Mouse (Mus musculus) cortical plate, adult 2 months (tissue): Measurements from ENCODE around the gene Ncaph.

ENCODE experiments used
- CTCF ChIP-seq: fragments of 200-500 bp; IDR thresholded peaks from 2 replicates; pipeline ENCODE4 v1.5.1; 2011; ENCODE audit warnings: mild to moderate bottlenecking, control low read depth, low read length; ENCODE audit not compliant: insufficient read depth; ENCODE audit errors: extremely low read depth
- POLR2A ChIP-seq: fragments of 200-500 bp; IDR thresholded peaks from 2 replicates; pipeline ENCODE4 v1.6.1; 2011; ENCODE audit warnings: mild to moderate bottlenecking, low read length, control low read depth; ENCODE audit not compliant: insufficient read depth; ENCODE audit errors: extremely low read depth

DNA sequence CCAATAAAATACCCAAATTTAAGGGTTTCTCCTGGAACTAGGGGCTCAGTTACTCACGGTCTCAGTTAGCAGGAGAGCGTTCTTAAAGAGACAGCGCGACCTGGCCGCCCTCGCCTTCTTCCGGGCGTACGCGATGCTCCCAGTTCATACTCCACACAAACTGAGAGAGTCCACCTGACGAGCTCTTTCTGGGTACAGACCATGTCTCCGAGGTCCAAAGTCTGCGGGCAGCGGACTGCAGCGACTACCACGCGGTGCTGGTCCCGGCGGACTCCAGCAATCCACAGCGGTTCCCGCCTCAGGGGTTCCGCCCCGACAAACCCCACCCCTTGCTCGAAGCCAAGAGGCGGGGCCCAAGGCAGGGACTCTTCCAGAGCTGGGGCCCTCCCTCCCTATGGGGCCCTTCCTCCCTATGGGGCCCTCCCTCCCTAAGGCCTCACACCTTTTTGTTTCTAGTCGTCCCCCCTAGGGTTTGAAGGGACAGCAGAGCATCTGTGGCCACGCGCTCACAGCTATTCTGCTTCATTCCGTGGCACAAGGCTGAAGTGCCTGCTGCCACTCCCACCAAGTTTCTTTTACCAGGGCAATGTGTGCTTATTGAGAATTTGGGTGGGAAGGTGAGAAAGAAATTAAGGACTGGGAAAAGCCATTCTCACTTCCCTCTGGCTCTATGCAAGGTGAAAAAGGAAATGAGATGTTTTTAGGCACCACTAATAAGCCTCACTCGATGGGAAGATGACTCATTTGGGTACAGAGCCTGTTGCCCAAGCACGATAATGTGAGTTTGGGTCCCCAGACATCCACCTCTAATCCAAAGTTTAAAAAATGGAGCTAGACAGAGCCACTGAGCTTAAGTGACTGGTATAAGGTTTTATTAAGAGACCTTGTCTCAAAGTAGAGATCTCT, 9.7 kb upstream of the Ncaph start, which contains the start of gene Itpripl1:
- TF ChIP-seq CTCF (no peak), POLR2A (0 out of 2 replicates have a peak, but pooled peaks have one; percentile 16)
